Mouse (Mus musculus): ENCODE results near the gene Ctss. TPM values are rescaled to one million over a fixed set of nuclear protein-coding genes. Genes with fewer than 3 reads are reported as not detected.

Gene Ctss
- polyA plus RNA-seq, 1 experiment from 2014 or later, result 20.6 TPM

GRCm38 (mm10) chr3:95588604-95589086 is 62.1 kb downstream of the Ctss start, which contains the start of gene Golph3l:
Golph3l (plus strand) TSS chr3:95588934.
- Histone ChIP-seq H3K36me3 (ENCODE audit: insufficient read depth) (peaks cover 16% of the 10 kb centered on the region), H3K9me3 (ENCODE audit: low read depth, low read length) (no peaks in the 10 kb centered on the region), H3K27ac (ENCODE audit: low read depth) (peak within 1 kb of the TSS; percentile 69), H3K4me1 (ENCODE audit: insufficient read depth) (no peaks in the 10 kb centered on the region), H3K27me3 (ENCODE audit: insufficient read depth, low read length) (no peaks in the 10 kb centered on the region), H3K9ac (peak within 1 kb of the TSS; percentile 57), H3K4me3 (ENCODE audit: low read depth, low read length) (peak within 1 kb of the TSS; percentile 61), H3K4me2 (peak within 1 kb of the TSS; percentile 67)
- ATAC-seq (ENCODE audit: insufficient read depth) (peak; percentile 100), DNase-seq (peak; percentile 97)
- no peak for TF ChIP-seq CTCF (IDR thresholded peaks at IDR 0.05; ENCODE audit: low read depth)
- WGBS, result under 1% methylated on average over 12 of the region's 12 CpGs

- no peak overlapping the region for H3K4me2 ChIP-seq
- peaks cover 16% of the 10 kb centered on the region for H3K36me3 ChIP-seq (ENCODE audit: insufficient read depth)
- no peaks in the 10 kb centered on the region for H3K27me3 ChIP-seq (ENCODE audit: insufficient read depth, low read length)
- H3K9me3 ChIP-seq (ENCODE audit: low read depth, low read length), result no peaks in the 10 kb centered on the region
- H3K27ac ChIP-seq (ENCODE audit: low read depth), result no peak overlapping the region
- no peak overlapping the region for H3K9ac ChIP-seq
- TF ChIP-seq CTCF (IDR thresholded peaks at IDR 0.05; ENCODE audit: low read depth), result no peak
- no peaks in the 10 kb centered on the region for H3K4me1 ChIP-seq (ENCODE audit: insufficient read depth)
- no peak overlapping the region for H3K4me3 ChIP-seq (ENCODE audit: low read depth, low read length)
- ATAC-seq (ENCODE audit: insufficient read depth) (no peak), DNase-seq (no peak)
Measured at GRCm38 (mm10) chr3:95598734-95599133, 72.1 kb downstream of the Ctss start.

DNA sequence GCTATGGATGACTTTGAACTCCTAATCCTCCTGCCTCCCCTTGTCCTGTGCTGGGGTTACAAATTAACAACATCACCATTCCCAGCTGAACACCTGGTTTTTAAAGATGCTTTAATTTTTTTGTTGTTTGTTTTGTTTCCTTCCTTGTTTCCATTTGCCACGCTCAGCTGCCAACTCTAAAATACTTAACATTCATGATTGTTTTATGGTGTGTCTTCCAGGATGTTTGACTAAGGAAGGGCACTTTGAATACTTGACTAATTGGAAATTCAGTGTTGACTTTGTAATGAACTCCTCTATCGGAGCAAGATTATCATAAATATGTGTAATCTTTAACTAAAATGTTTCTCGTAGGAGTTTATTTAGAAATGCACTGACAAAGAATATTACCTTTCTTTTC is 74.7 kb downstream of the Ctss start:
- Histone ChIP-seq H3K27ac (ENCODE audit: low read depth) (no peak overlapping the region), H3K36me3 (ENCODE audit: insufficient read depth) (0 out of 2 replicates have a peak, but pooled peaks cover 3% of the 10 kb centered on the region), H3K9me3 (ENCODE audit: low read depth, low read length) (no peaks in the 10 kb centered on the region), H3K4me1 (ENCODE audit: insufficient read depth) (no peaks in the 10 kb centered on the region), H3K27me3 (ENCODE audit: insufficient read depth, low read length) (no peaks in the 10 kb centered on the region), H3K4me2 (no peak overlapping the region), H3K4me3 (ENCODE audit: low read depth, low read length) (no peak overlapping the region), H3K9ac (no peak overlapping the region)
- DNase-seq (no peak), ATAC-seq (ENCODE audit: insufficient read depth) (no peak)
- TF ChIP-seq CTCF (IDR thresholded peaks at IDR 0.05; ENCODE audit: low read depth), result no peak
- WGBS, result 76% methylated on average over 3 of the region's 3 CpGs

Other genes starting within 250 kb of the Ctss start
- 36.5 and 40.0 TPM in 2 replicates for gene Mindy1, start 245.4 kb upstream of the Ctss start, polyA plus RNA-seq (2014; fragmentation: Nextera tagmentation; extraction: Ambion mirVana)
- gene Prune1, start 244.7 kb upstream of the Ctss start, polyA plus RNA-seq (2014; fragmentation: Nextera tagmentation; extraction: Ambion mirVana), result 20.0 and 23.5 TPM in 2 replicates
- gene Anxa9, start 219.6 kb upstream of the Ctss start, polyA plus RNA-seq (2014; fragmentation: Nextera tagmentation; extraction: Ambion mirVana), result 1.8 and 2.0 TPM in 2 replicates
- 170 and 185 TPM in 2 replicates for gene Cers2, start 212.0 kb upstream of the Ctss start, polyA plus RNA-seq (2014; fragmentation: Nextera tagmentation; extraction: Ambion mirVana)
- 50.7 and 52.0 TPM in 2 replicates for gene Setdb1, start 169.6 kb upstream of the Ctss start, polyA plus RNA-seq (2014; fragmentation: Nextera tagmentation; extraction: Ambion mirVana)
- not detected in 2 replicates for gene 4930558C23Rik, start 123.9 kb upstream of the Ctss start, polyA plus RNA-seq (2014; fragmentation: Nextera tagmentation; extraction: Ambion mirVana)
- 40.1 and 41.0 TPM in 2 replicates for gene Arnt, start 92.4 kb upstream of the Ctss start, polyA plus RNA-seq (2014; fragmentation: Nextera tagmentation; extraction: Ambion mirVana)
- 2.6 and 2.8 TPM in 2 replicates for gene Ctsk, start 27.5 kb upstream of the Ctss start, polyA plus RNA-seq (2014; fragmentation: Nextera tagmentation; extraction: Ambion mirVana)
- gene Hormad1, start 32.9 kb downstream of the Ctss start, polyA plus RNA-seq (2014; fragmentation: Nextera tagmentation; extraction: Ambion mirVana), result 0.14 TPM in 1 of 2 replicates, not detected in the other
- 29.3 and 30.8 TPM in 2 replicates for gene Golph3l, start 62.1 kb downstream of the Ctss start, polyA plus RNA-seq (2014; fragmentation: Nextera tagmentation; extraction: Ambion mirVana)
- gene Ensa, start 98.2 kb downstream of the Ctss start, polyA plus RNA-seq (2014; fragmentation: Nextera tagmentation; extraction: Ambion mirVana), result 64.8 and 66.7 TPM in 2 replicates
- gene Mcl1, start 132.0 kb downstream of the Ctss start, polyA plus RNA-seq (2014; fragmentation: Nextera tagmentation; extraction: Ambion mirVana), result 82.3 and 83.2 TPM in 2 replicates
- gene Adamtsl4, start 161.1 kb downstream of the Ctss start, polyA plus RNA-seq (2014; fragmentation: Nextera tagmentation; extraction: Ambion mirVana), result 1.6 and 4.0 TPM in 2 replicates
- 23.5 and 27.7 TPM in 2 replicates for gene Ecm1, start 212.8 kb downstream of the Ctss start, polyA plus RNA-seq (2014; fragmentation: Nextera tagmentation; extraction: Ambion mirVana)
- gene Tars2, start 233.4 kb downstream of the Ctss start, polyA plus RNA-seq (2014; fragmentation: Nextera tagmentation; extraction: Ambion mirVana), result 47.5 and 52.3 TPM in 2 replicates

Data from lung, embryonic 14.5 days (tissue).